Mouse (Mus musculus) fibroblast of lung, adult 2 months (primary cell): Measurements from ENCODE around the gene Scyl2.
A peak's percentile ranks its signal among the peaks of the same experiment; 100 is the strongest.
"Not testable (repeated sequence)": the region's sequence is repeated elsewhere in the genome, so short reads cannot be mapped to it uniquely, and the experiment has no call there.

Experiments
- DNase-seq: peaks from one replicate; pipeline ENCODE4 v3.0.0-alpha.2; 2011; ENCODE audit warnings: low read depth

The Scyl2 gene

GRCm38 (mm10) chr10:89679448-89679847 lies 6.6 kb downstream of the Scyl2 start:
- no peak for DNase-seq

GRCm38 (mm10) chr10:89678054-89678453 lies 8.0 kb downstream of the Scyl2 start:
- DNase-seq: no peak

- no peak for DNase-seq
Measured at GRCm38 (mm10) chr10:89676609-89677008, 9.5 kb downstream of the Scyl2 start.

- not testable (repeated sequence) for DNase-seq
Measured at GRCm38 (mm10) chr10:89670371-89670770, 15.7 kb downstream of the Scyl2 start.

- DNase-seq: no peak
Measured at GRCm38 (mm10) chr10:89667571-89667970, 18.5 kb downstream of the Scyl2 start.

- no peak for DNase-seq
Measured at GRCm38 (mm10) chr10:89665679-89666078, 20.4 kb downstream of the Scyl2 start.

- no peak for DNase-seq
Measured at GRCm38 (mm10) chr10:89664977-89665645, 21.0 kb downstream of the Scyl2 start.

- DNase-seq: no peak
Measured at GRCm38 (mm10) chr10:89656366-89656765, 29.7 kb downstream of the Scyl2 start.

- no peak for DNase-seq
Measured at GRCm38 (mm10) chr10:89652912-89653311, 33.2 kb downstream of the Scyl2 start.

- no peak for DNase-seq
Measured at GRCm38 (mm10) chr10:89651691-89652090, 34.4 kb downstream of the Scyl2 start.

GRCm38 (mm10) chr10:89646918-89647317 lies 39.2 kb downstream of the Scyl2 start:
- DNase-seq: no peak

GRCm38 (mm10) chr10:89637001-89637400 lies 49.1 kb downstream of the Scyl2 start:
- no peak for DNase-seq

GRCm38 (mm10) chr10:89635018-89635417 lies 51.1 kb downstream of the Scyl2 start:
- no peak for DNase-seq

GRCm38 (mm10) chr10:89633736-89634426 lies 52.2 kb downstream of the Scyl2 start:
- DNase-seq: no peak

- DNase-seq: no peak
Measured at GRCm38 (mm10) chr10:89633121-89633520, 53.0 kb downstream of the Scyl2 start.

- no peak for DNase-seq
Measured at GRCm38 (mm10) chr10:89631831-89632230, 54.3 kb downstream of the Scyl2 start.

- no peak for DNase-seq
Measured at GRCm38 (mm10) chr10:89630564-89630963, 55.5 kb downstream of the Scyl2 start.

- DNase-seq: peak; percentile 40
Measured at GRCm38 (mm10) chr10:89630052-89630451, 56.0 kb downstream of the Scyl2 start.

- no peak for DNase-seq
Measured at GRCm38 (mm10) chr10:89626714-89627113, 59.4 kb downstream of the Scyl2 start.

- DNase-seq: no peak
Measured at GRCm38 (mm10) chr10:89624196-89624595, 61.9 kb downstream of the Scyl2 start.

GRCm38 (mm10) chr10:89621129-89621528 lies 65.0 kb downstream of the Scyl2 start, which contains the start of gene Slc17a8:
Gene Slc17a8 (minus strand): TSS chr10:89621253.
- no peak for DNase-seq

- DNase-seq: peak; percentile 66
Measured at GRCm38 (mm10) chr10:89599311-89599710, 86.8 kb downstream of the Scyl2 start.

GRCm38 (mm10) chr10:89597275-89597674 lies 88.8 kb downstream of the Scyl2 start:
- DNase-seq: no peak

GRCm38 (mm10) chr10:89595935-89596334 lies 90.2 kb downstream of the Scyl2 start:
- DNase-seq: no peak
